Mouse (Mus musculus) limb, embryonic 13.5 days (tissue): ENCODE measurements around the gene Perm1. TPM values are rescaled to one million over a fixed set of nuclear protein-coding genes. Genes with fewer than 3 reads are reported as not detected.

Experiments used
- ATAC-seq: fragments of 200-750 bp; cut with Nextera tagmentation; 2 replicates; pipeline ENCODE4 v1.8.0; 2017; ENCODE audit warnings: low read depth, moderate number of reproducible peaks, moderate TSS enrichment; ENCODE audit not compliant: low FRiP score
- H3K27ac ChIP-seq: fragments of 300-500 bp; sonication (generic); 2 replicates; pipeline ENCODE4 v1.5.1; 2015; ENCODE audit warnings: inconsistent platforms, mild to moderate bottlenecking, moderate library complexity
- H3K27me3 ChIP-seq: fragments of 300-500 bp; sonication (generic); 2 replicates; pipeline ENCODE4 v1.6.1; 2015; ENCODE audit warnings: mild to moderate bottlenecking, inconsistent platforms
- H3K36me3 ChIP-seq: fragments of 300-500 bp; sonication (generic); 2 replicates; pipeline ENCODE4 v1.6.1; 2015; ENCODE audit warnings: inconsistent platforms, mild to moderate bottlenecking, moderate library complexity
- H3K4me1 ChIP-seq: fragments of 300-500 bp; sonication (generic); 2 replicates; pipeline ENCODE4 v1.6.1; 2015; ENCODE audit warnings: inconsistent platforms
- H3K4me2 ChIP-seq: fragments of 300-500 bp; sonication (generic); replicated peaks from 2 replicates; pipeline ENCODE4 v1.6.1; 2015; ENCODE audit warnings: inconsistent platforms, mild to moderate bottlenecking, moderate library complexity
- H3K4me3 ChIP-seq: fragments of 300-500 bp; sonication (generic); 2 replicates; pipeline ENCODE4 v1.5.1; 2015; ENCODE audit warnings: moderate library complexity, mild to moderate bottlenecking, inconsistent platforms
- H3K9ac ChIP-seq: fragments of 300-500 bp; sonication (generic); 2 replicates; pipeline ENCODE4 v1.6.1; 2015; ENCODE audit warnings: mild to moderate bottlenecking, inconsistent platforms
- H3K9me3 ChIP-seq: fragments of 300-500 bp; sonication (generic); 2 replicates; pipeline ENCODE4 v1.6.1; 2016; ENCODE audit warnings: inconsistent platforms
- WGBS: fragments of 180-500 bp; shearing (Covaris S2); methylation state at CpG from one replicate; pipeline ENCODE4 v1.1.7; 2015; 5-methylcytosine and 5-hydroxymethylcytosine counted together
- polyA plus RNA-seq: library from polyadenylated mRNA; unstranded; fragments of >200 nt; fragmentation: Nextera tagmentation; extraction: Ambion mirVana; gene quantifications from 2 replicates; pipeline ENCODE4 v1.2.1, GENCODE M21; 2015

Perm1 gene
- polyA plus RNA-seq, 1 experiment from 2014 or later, result 0.66 TPM

DNA sequence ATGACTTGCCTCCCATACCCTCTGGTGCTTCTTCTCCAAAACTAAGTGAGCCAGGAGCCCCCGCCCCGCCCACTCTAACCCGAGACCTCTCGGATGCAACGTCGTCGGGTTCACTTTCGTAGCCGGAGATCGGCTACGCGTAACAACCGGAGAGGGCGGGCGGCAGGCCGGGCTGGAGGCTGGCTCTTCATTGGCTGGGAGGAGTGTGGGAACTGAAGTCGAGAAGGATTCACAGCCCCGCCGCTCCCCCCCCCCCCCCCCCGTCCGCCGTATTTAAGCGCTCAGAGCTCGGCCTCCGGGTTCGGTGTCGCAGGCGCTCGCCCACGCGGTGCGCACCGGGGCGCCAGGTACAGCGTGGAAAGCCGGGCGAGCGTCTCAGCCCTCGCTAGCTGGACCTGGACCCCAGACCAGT is 12.7 kb upstream of the Perm1 start, which contains the start of gene AW011738:
TSS of gene AW011738 (plus strand) at position 304 of the 412 bp plus-strand sequence.
- peaks cover 39% of the 10 kb centered on the region for H3K27me3 ChIP-seq
- peak within 1 kb of the TSS; percentile 71 for H3K9ac ChIP-seq
- ATAC-seq, result peak; percentile 74
- H3K36me3 ChIP-seq, result no peaks in the 10 kb centered on the region
- peak within 1 kb of the TSS; percentile 55 for H3K4me3 ChIP-seq
- no peaks in the 10 kb centered on the region for H3K9me3 ChIP-seq
- H3K4me2 ChIP-seq, result peak within 1 kb of the TSS; percentile 95
- WGBS, result under 1% methylated on average over 28 of the region's 39 CpGs
- H3K27ac ChIP-seq, result no peak within 1 kb of the TSS; the same call in 1 of the 2 replicates
- H3K4me1 ChIP-seq, result peaks cover 18% of the 10 kb centered on the region

DNA sequence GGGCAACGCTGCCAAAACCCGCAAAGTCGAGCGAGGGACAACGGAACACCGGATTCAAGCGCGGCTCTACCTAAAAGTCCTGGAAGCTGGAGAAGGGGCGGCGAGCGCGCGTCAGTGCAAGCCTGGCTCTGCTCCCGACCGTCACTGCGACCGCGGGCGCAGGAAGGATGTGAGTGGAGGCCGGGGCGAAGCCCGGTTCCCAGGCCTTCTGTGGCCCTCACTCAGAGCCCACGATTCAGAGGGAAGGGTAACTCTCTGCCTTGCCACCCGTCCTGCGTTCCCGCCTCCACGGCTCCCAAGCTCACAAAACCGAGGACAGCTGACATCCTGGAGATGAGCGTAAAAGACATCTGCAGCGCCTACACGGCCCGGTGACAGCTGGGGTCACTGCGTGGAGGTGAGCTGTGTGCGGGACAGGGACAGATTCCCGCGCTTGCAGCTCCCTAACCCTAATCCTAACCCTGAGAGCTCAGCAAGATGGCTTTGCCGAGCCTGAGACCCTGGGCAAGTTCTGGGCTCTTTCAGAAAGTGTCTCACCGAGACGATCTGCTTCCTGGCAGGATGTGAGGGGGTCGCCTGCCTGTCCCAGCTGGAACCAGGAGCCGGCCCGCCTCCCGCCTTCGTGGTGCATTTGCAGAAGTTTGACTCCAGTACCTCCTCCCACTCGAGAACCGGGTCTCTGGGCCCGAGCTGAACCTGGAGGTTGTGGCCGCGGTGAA is 12.1 kb upstream of the Perm1 start:
- no peaks in the 10 kb centered on the region for H3K9me3 ChIP-seq
- H3K9ac ChIP-seq, result peak overlapping the region; percentile 71
- H3K27ac ChIP-seq, result no peak overlapping the region; the same call in 1 of the 2 replicates
- peaks cover 39% of the 10 kb centered on the region for H3K27me3 ChIP-seq
- H3K36me3 ChIP-seq, result no peaks in the 10 kb centered on the region
- ATAC-seq, result peak; percentile 25
- H3K4me1 ChIP-seq, result peaks cover 18% of the 10 kb centered on the region
- H3K4me2 ChIP-seq, result peak overlapping the region; percentile 95
- peak overlapping the region; percentile 55 for H3K4me3 ChIP-seq
- under 1% methylated on average over 49 of the region's 49 CpGs for WGBS

DNA sequence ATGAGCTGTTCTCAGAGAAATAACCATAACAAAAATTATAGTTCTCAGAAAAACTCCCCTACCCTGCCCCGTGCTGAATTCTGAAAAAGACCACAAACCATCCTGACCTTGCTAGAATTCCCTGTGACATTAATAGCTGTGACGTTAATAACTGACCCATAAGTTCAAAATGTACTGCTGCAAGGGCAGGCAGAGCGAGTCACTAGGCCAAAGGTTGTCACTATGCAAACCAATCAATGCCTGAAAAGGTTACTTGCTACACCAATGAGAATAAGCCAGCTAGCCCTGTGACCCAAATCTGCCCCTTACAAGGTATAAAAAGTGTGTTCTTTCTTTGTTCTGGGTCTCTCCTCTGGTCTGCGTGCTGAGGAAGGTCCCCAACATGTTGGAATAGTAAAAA is 6.8 kb upstream of the Perm1 start:
- Histone ChIP-seq H3K9ac (no peak overlapping the region), H3K9me3 (no peaks in the 10 kb centered on the region), H3K4me3 (no peak overlapping the region), H3K36me3 (no peaks in the 10 kb centered on the region), H3K27me3 (peaks cover 22% of the 10 kb centered on the region), H3K4me1 (peaks cover 3% of the 10 kb centered on the region), H3K4me2 (no peak overlapping the region), H3K27ac (no peak overlapping the region)
- ATAC-seq, result no peak
- WGBS, result 88% methylated on average over 4 of the region's 4 CpGs

DNA sequence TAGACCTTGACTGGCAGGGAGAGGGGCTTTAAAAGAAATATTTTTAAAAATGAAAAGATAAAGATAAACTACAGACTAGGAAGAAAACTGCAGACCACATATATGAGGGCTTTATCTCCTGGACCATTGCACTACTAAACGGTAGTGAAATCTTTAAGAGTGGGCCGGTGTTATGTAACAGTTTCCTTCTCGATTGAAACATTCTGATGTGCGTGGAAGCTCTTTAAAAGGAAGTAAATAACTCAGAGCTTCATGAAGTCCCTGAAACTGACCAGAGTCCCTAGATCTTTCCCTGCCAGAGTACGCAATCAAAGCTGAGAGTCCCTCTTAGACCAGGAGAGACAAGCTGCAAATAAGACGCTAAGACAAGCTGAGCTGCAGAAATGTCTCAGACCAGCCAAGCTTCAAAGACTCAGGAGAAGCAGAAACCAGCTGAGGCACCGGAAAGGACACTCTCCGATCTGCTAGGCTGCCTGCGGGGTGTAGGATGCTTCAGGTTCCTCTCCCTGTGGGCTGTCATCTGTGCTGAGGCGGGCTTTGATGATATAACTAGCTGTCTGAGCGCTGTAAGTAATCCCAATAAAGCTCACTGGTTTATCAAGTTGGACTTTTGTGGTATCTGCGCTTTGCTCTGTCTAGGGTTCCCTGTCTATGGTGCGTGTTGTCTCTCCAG is 5.6 kb upstream of the Perm1 start:
- WGBS, result 70% methylated on average over 13 of the region's 13 CpGs
- no peak overlapping the region for H3K9ac ChIP-seq
- no peak for ATAC-seq
- H3K9me3 ChIP-seq, result no peaks in the 10 kb centered on the region
- peaks cover 10% of the 10 kb centered on the region for H3K27me3 ChIP-seq
- H3K36me3 ChIP-seq, result no peaks in the 10 kb centered on the region
- no peaks in the 10 kb centered on the region for H3K4me1 ChIP-seq
- H3K27ac ChIP-seq, result no peak overlapping the region
- H3K4me3 ChIP-seq, result no peak overlapping the region
- H3K4me2 ChIP-seq, result no peak overlapping the region

DNA sequence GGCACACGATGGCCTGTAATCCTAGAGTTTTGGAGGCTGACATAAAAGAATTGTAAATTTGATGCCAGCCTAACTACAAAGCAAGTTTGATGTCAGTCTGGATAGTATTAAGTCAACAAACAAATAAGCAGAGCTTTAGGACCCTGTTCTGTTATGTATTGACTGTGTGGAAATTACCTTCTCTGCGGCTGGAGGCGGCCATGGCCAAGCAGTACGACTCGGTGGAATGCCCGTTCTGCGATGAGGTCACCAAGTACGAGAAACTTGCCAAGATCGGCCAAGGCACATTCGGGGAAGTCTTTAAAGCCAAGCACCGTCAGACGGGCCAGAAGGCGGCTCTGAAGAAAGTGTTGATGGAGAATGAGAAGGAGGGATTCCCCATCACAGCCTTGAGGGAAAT is 2.5 kb upstream of the Perm1 start:
- no peak for ATAC-seq
- H3K4me3 ChIP-seq, result no peak overlapping the region

DNA sequence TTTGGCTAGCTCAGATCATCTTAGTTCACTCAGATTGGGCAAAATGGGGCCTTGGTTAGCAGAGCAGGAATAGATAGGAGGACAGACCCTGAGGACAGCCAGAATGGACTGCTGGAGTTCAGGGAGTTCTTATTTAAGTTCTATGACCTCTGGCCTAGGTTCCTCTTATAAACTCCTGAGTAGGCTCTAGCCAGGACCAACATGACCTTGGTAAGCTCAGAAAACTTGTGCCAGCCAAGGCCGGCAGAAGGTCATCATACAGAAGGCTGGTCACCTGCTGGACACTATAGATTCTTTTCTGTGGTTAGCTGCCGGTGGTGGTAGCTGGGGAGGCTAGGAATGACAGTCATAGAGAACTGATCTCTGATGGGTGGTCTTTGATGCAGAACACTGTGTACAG is 528 bp downstream of the Perm1 start:
- Histone ChIP-seq H3K27ac (no peak overlapping the region), H3K4me2 (no peak overlapping the region), H3K4me1 (no peaks in the 10 kb centered on the region), H3K4me3 (no peak overlapping the region), H3K9ac (no peak overlapping the region), H3K27me3 (no peaks in the 10 kb centered on the region), H3K36me3 (no peaks in the 10 kb centered on the region), H3K9me3 (no peaks in the 10 kb centered on the region)
- no peak for ATAC-seq
- WGBS, result 90% methylated on average over 2 of the region's 2 CpGs

More for the DNA sequence above, 2.5 kb upstream of the Perm1 start:
- Histone ChIP-seq H3K27ac (no peak overlapping the region), H3K4me1 (no peaks in the 10 kb centered on the region), H3K9me3 (no peaks in the 10 kb centered on the region), H3K27me3 (no peaks in the 10 kb centered on the region), H3K4me2 (no peak overlapping the region), H3K9ac (no peak overlapping the region), H3K36me3 (no peaks in the 10 kb centered on the region)
- WGBS, result 90% methylated on average over 13 of the region's 13 CpGs

GRCm38 (mm10) chr4:156217022-156217669 is 1.5 kb downstream of the Perm1 start:
- Histone ChIP-seq H3K27me3 (no peaks in the 10 kb centered on the region), H3K4me3 (no peak overlapping the region), H3K4me1 (no peaks in the 10 kb centered on the region), H3K27ac (no peak overlapping the region), H3K4me2 (no peak overlapping the region), H3K9me3 (no peaks in the 10 kb centered on the region), H3K9ac (no peak overlapping the region), H3K36me3 (peaks cover 3% of the 10 kb centered on the region; the same call in 1 of the 2 replicates)
- no peak for ATAC-seq
- 74% methylated on average over 16 of the region's 16 CpGs for WGBS

- Histone ChIP-seq H3K36me3 (peaks cover 10% of the 10 kb centered on the region), H3K9me3 (no peaks in the 10 kb centered on the region), H3K27ac (no peak overlapping the region), H3K4me3 (no peak overlapping the region), H3K4me2 (no peak overlapping the region), H3K27me3 (no peaks in the 10 kb centered on the region), H3K4me1 (no peaks in the 10 kb centered on the region), H3K9ac (no peak overlapping the region)
- no peak for ATAC-seq
- WGBS, result 78% methylated on average over 16 of the region's 16 CpGs
These were observed 2.2 kb downstream of the Perm1 start for GRCm38 (mm10) chr4:156217838-156218237.

- ATAC-seq, result no peak
- 88% methylated on average over 11 of the region's 11 CpGs for WGBS
These were observed 4.3 kb downstream of the Perm1 start for GRCm38 (mm10) chr4:156219936-156220335.

GRCm38 (mm10) chr4:156224276-156224675 is 8.6 kb downstream of the Perm1 start:
- Histone ChIP-seq H3K27me3 (no peaks in the 10 kb centered on the region), H3K27ac (no peak overlapping the region), H3K4me1 (peaks cover 12% of the 10 kb centered on the region), H3K4me2 (no peak overlapping the region), H3K36me3 (peaks cover 18% of the 10 kb centered on the region), H3K9ac (no peak overlapping the region), H3K9me3 (no peaks in the 10 kb centered on the region), H3K4me3 (no peak overlapping the region)
- WGBS, result 78% methylated on average over 2 of the region's 2 CpGs
- no peak for ATAC-seq

More at GRCm38 (mm10) chr4:156219936-156220335, 4.3 kb downstream of the Perm1 start:
- Histone ChIP-seq H3K9ac (no peak overlapping the region), H3K4me2 (no peak overlapping the region), H3K27me3 (no peaks in the 10 kb centered on the region), H3K9me3 (no peaks in the 10 kb centered on the region), H3K4me3 (no peak overlapping the region), H3K27ac (no peak overlapping the region), H3K4me1 (no peaks in the 10 kb centered on the region), H3K36me3 (peaks cover 11% of the 10 kb centered on the region)

DNA sequence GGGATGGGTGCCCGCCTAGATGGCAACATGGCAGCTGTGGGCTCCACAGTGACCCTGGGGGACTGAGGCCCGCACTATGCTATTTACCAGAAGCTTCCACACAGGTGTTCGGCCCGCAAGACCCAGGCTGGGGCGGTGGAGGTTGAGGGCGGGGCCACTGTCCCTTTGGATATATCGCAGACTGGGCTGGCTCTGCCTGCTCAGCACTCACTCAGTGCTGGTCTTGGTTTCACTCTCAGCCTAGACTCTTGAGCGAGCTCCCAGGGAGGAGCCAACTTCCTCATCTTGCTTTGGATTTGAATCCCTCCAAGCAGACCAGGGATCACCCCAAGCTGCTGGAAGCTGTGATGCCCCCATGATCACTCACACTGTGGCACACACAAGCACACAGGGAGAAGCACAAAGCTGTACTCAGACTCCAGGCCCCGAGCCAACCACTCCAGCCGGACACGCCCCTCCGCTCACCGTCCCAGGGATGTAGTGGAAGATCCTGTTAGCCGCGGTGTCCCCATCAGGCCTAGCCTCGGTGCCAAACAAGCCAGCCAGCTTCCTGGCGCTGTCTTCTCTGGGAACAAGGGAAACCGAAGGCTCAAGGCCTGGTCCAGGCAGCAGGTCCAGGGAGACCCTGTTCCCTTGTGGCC is 12.2 kb downstream of the Perm1 start:
- peak overlapping the region; percentile 3; the same call in 1 of the 2 replicates for H3K4me3 ChIP-seq
- H3K9ac ChIP-seq, result peak overlapping the region; percentile 35; the same call in 1 of the 2 replicates
- H3K27ac ChIP-seq, result no peak overlapping the region
- peaks cover 12% of the 10 kb centered on the region for H3K4me1 ChIP-seq
- 25% methylated on average over 18 of the region's 18 CpGs for WGBS
- H3K27me3 ChIP-seq, result no peaks in the 10 kb centered on the region
- ATAC-seq, result no peak
- H3K36me3 ChIP-seq, result peaks cover 44% of the 10 kb centered on the region
- H3K9me3 ChIP-seq, result no peaks in the 10 kb centered on the region
- peak overlapping the region; percentile 42 for H3K4me2 ChIP-seq
